Mouse (Mus musculus): ENCODE results near the gene Adra1d.

Adra1d gene

DNA sequence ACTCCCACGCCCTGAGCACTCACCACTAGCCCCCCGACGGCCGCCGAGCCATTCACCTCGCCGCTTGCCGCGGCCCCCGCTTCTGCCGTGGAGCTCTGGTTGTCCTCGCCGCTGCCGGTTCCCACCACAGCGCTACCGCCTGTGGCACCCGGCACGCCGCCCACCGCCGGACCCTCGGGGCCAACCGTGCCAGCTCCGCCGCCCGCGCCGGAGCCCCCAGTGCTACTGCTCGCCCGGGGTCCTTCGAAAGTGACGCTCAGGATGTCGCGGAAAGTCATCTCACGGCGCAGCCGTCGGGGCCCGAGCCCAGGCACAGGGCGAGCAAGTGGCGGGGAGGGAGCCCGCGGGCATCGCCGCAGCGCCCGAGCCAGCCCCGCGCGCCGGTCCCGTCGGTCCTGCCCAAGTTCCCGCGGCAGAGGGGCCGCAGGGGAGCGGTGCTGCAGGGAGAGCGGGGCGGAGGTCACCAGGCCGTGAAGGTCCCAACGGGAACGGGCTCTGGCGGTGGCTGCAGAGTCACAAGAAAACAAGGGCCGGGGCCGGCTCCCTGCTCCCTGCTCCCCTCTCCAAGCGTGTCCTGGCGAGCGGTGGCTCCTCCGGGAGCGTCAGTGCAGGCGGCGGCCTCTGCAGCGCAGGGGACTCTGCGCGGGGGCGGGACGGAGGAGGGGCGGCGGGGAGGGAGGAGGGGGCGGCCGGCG is at the start of gene Adra1d:
Gene Adra1d, minus strand, starts transcription at position 393 of the 695 bp plus-strand sequence.
- DNase-seq, result no peak

GRCm38 (mm10) chr2:131601881-131602280 is 39.8 kb upstream of the Adra1d start:
- no peak for DNase-seq

- DNase-seq, result no peak
These were observed 32.8 kb upstream of the Adra1d start for GRCm38 (mm10) chr2:131594871-131595270.

- DNase-seq, result no peak
These were observed 25.4 kb upstream of the Adra1d start for GRCm38 (mm10) chr2:131587521-131587920.

DNA sequence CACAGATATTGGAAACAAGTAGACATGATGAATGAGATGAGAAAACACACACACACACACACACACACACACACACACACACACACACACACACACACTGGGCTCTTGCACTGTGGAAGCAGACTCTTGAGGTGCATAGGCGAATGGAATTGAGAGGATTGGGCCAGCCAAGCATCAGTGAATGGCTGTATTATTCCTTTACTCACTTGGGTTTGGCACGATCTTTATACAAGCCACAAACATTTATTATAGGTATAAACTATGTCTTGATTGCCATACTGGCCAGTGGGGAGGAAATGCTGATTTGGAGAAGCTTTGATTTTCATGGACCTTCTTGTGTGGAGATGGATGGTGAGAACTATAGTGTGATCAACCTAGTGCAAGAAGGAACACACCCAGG is 19.4 kb upstream of the Adra1d start:
- no peak for DNase-seq

DNA sequence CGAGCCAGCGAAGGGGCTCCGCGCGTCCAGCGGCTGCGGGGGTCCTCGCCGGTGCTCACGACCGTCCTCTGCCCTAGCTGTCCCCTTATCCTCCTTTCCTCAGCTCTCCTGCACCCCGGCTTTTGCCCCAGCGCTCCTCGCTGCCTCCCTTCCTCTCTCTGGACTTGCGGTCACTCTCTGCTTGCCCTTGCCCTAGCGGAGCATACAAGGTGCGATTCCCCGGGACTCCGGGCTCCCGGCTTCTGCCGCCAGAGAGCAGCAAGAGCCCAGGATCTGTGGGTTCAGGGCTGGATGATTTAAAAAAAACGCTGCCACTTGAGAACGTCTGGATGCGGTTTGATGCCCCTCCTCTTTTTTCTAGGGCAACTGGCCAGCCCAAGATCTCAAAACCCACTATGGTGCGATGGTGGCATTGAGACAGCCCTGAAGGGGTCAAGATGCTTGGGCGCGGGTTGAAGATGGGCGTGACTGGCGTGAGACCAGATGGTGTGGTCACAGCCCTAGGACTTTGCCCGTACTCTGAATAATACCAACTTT is 571 bp upstream of the Adra1d start:
- DNase-seq, result peak; percentile 81

DNA sequence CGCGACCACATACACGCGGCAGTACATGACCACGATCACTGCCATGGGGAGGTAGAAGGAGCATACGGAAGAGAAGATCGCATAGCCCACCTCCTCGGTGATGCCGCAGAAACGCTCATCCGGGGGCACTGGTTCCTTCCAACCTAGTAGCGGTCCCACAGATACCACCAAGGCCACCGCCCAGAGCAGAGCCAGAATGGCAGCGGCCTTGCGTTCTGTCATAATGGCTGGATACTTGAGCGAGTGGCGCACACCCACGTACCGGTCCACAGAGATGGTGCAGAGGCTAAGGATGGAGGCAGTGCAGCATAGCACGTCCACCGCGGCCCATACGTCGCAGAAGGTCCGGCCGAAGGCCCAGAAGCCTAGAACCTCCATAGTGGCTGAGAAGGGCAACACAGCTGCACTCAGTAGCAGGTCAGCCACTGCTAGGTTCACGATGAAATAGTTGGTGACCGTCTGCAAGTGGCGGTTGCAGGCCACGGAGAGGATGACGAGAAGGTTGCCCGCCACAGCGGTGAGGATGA is 676 bp downstream of the Adra1d start:
- no peak for DNase-seq

- no peak for DNase-seq
These were observed 1.7 kb downstream of the Adra1d start for GRCm38 (mm10) chr2:131560205-131560919.

- DNase-seq, result no peak
These were observed 4.2 kb downstream of the Adra1d start for GRCm38 (mm10) chr2:131557896-131558295.

DNA sequence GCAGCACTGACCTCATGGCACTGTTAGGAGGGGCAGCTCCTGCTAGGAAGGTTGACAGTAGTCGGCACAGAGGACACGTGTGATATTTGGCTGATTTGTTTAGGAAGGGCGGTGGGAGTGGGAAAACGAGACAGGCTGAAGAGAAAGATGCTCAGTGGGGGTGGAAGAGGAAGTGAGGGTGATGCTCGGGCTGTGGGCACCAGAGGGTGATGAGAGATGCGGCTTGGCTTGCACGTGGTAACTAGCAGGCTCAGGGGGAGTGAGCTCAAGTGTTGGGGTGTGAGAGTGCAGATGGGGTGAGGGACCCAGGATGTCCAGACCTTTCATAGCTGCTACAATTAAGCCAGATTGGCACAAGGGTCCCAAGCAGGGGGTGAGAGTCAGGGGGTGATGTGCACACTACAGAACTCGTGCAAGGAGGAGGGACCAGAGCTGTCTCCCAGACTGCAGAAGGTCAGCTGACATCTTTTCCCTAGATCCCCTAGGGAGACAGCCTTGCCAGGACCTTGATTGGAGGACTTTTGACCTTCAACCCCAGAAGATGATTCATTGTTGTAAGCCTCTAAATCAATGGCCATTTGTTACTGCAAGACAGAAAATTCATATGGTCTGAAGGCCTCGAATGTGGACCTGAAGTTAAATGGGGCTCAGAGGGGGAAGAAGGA is 9.2 kb downstream of the Adra1d start:
- no peak for DNase-seq

GRCm38 (mm10) chr2:131551701-131552620 is 10.1 kb downstream of the Adra1d start:
- no peak for DNase-seq

GRCm38 (mm10) chr2:131550906-131551305 is 11.2 kb downstream of the Adra1d start:
- peak; percentile 46 for DNase-seq

DNA sequence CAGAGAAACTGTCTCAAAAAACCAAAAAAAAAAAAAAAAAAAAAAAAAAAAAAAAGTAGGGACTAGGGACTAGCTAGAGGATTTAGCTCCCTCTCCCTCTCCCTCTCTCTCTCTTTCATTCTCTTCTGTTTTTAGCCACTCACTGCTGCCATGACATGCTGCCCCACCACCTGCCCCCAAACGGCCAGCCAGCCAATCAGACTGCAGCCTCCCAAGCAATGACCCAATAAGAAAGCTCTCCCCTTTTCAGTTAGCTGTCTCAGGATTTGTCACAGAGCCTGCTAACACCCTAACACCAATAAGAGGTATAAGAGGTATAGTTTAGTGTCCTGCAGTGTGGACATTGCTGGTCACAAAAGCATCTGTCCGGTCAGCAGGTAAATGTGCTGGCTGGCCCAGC is 11.6 kb downstream of the Adra1d start:
- no peak for DNase-seq

DNA sequence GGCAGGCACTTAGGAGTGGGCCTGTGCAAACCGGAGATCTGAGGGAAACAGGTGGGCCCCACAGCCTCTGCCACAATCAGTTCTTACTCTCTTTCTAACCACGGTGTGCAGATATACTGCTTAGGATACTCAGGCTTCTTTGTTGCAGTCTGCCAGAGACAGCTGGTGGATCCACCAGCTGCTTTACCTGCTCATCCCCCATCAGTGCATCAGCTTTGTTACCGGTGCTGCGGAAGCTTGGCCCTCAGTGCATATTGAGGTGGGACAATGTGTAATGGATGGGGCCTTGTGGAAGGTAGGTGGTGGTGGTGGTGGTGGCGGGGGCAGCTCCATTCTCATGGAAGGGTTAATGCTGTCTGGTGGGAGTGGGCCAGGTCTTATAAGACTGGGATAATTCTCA is 13.0 kb downstream of the Adra1d start:
- DNase-seq, result no peak

DNA sequence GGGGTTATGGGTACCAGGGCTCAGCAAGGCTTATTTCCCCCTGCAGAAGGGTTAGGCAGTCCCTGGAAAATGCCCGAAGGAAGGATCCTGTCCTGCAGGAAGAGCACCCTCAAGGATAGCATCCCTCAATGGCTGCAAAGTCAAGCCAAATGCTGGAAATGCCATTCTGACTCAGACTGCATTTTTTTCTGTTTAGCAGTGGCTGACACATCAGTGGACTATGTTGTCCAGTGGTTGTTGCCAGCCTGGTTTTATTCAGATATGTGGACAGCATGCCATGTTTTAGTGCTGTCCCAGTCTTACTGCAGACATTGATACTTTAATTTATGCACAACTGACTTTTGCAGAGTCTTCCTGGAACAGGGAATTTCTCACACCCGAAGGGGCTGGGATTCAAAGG is 13.8 kb downstream of the Adra1d start:
- no peak for DNase-seq

- DNase-seq, result no peak
These were observed 15.2 kb downstream of the Adra1d start for GRCm38 (mm10) chr2:131546745-131547408.

- no peak for DNase-seq
These were observed 15.8 kb downstream of the Adra1d start for GRCm38 (mm10) chr2:131546308-131546700.

DNA sequence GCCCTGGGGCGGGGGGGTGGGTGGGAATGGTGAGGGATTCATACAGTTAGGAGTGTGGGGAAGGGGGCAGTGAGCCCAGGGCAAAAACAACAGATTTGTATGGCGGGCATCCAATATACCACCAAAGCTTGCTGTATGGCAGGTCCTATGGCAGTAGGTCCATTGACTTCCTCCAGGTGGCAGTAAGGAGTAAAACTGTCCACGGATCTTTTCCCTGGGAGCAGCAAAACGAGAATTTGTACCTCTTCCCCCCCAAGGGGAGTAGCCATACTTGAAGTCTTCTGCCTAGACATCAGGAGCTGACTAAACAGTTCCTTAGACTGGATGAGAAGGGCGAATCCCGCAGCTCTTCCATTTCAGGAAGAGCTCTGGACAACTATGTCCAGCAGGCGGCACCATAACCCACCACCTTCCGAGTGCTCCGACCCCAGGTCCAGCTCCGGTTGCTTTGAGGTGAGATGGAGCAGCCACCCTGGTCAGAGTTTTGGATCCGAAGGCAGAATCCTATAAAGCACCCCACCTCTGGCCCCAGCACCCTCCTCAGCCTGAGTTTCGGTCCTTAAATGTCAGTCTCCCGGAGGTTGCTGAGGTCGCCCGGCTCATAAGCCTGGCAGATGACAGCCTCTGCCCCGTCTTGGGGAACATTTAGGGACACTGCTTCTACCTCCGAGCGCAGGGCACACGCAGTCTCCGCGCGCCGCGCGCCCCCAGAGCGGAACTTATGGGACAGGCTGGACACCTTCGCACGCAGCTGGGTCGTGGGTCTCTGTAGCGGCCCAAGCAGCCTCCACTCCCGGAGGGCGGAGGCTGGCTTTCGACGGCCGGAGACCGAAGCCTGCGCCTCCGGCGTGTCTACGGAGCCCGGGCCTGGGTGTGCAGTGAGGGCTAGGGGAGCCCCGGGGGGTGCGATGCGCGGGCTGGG is 16.4 kb downstream of the Adra1d start:
- peak; percentile 63 for DNase-seq

GRCm38 (mm10) chr2:131542531-131542930 is 19.6 kb downstream of the Adra1d start:
- peak; percentile 29 for DNase-seq

GRCm38 (mm10) chr2:131541686-131542085 is 20.4 kb downstream of the Adra1d start:
- no peak for DNase-seq

GRCm38 (mm10) chr2:131539780-131540179 is 22.3 kb downstream of the Adra1d start:
- no peak for DNase-seq
